Mouse (Mus musculus) mesoderm, embryonic 11.5 days (tissue): Measurements from ENCODE around the gene Fbxo5.

Source experiments
- DNase-seq: peaks from one replicate; pipeline ENCODE4 v3.0.0-alpha.2; 2012; ENCODE audit warnings: low read depth, low spot score

The Fbxo5 gene

GRCm38 (mm10) chr10:5805243-5805730 lies at the start of gene Fbxo5:
Gene Fbxo5 (minus strand): TSS chr10:5805600.
- DNase-seq, result peak; percentile 99

- DNase-seq, result no peak
These were observed 48.0 kb upstream of the Fbxo5 start for GRCm38 (mm10) chr10:5853290-5853868.

GRCm38 (mm10) chr10:5846939-5847338 lies 41.5 kb upstream of the Fbxo5 start:
- no peak for DNase-seq

- DNase-seq, result peak; percentile 66
These were observed 36.0 kb upstream of the Fbxo5 start for GRCm38 (mm10) chr10:5841369-5841768.

- no peak for DNase-seq
These were observed 21.1 kb upstream of the Fbxo5 start for GRCm38 (mm10) chr10:5826336-5827025.

GRCm38 (mm10) chr10:5824779-5825178 lies 19.4 kb upstream of the Fbxo5 start:
- peak; percentile 57 for DNase-seq

GRCm38 (mm10) chr10:5823740-5824491 lies 18.5 kb upstream of the Fbxo5 start, which contains the start of gene Mtrf1l:
Gene Mtrf1l (minus strand): TSS chr10:5823910.
- peak; percentile 98 for DNase-seq

GRCm38 (mm10) chr10:5823291-5823739 lies 17.9 kb upstream of the Fbxo5 start:
- no peak for DNase-seq

GRCm38 (mm10) chr10:5818772-5819171 lies 13.4 kb upstream of the Fbxo5 start:
- DNase-seq, result no peak

- no peak for DNase-seq
These were observed 10.6 kb upstream of the Fbxo5 start for GRCm38 (mm10) chr10:5815968-5816367.

GRCm38 (mm10) chr10:5813724-5814123 lies 8.3 kb upstream of the Fbxo5 start:
- no peak for DNase-seq

- DNase-seq, result no peak
These were observed 2.3 kb upstream of the Fbxo5 start for GRCm38 (mm10) chr10:5807683-5808082.

- DNase-seq, result no peak
These were observed 1.6 kb upstream of the Fbxo5 start for GRCm38 (mm10) chr10:5806996-5807395.

- DNase-seq, result no peak
These were observed 1.0 kb upstream of the Fbxo5 start for GRCm38 (mm10) chr10:5806416-5806815.

- DNase-seq, result peak; percentile 98
These were observed 419 bp upstream of the Fbxo5 start for GRCm38 (mm10) chr10:5805731-5806307.

GRCm38 (mm10) chr10:5804691-5805156 lies 676 bp downstream of the Fbxo5 start:
- peak; percentile 34 for DNase-seq

GRCm38 (mm10) chr10:5803739-5804138 lies 1.7 kb downstream of the Fbxo5 start:
- DNase-seq, result no peak

- DNase-seq, result no peak
These were observed 2.5 kb downstream of the Fbxo5 start for GRCm38 (mm10) chr10:5802866-5803265.

- no peak for DNase-seq
These were observed 4.9 kb downstream of the Fbxo5 start for GRCm38 (mm10) chr10:5800490-5800889.

- DNase-seq, result no peak
These were observed 7.3 kb downstream of the Fbxo5 start for GRCm38 (mm10) chr10:5798069-5798468.

GRCm38 (mm10) chr10:5790657-5791056 lies 14.7 kb downstream of the Fbxo5 start:
- peak; percentile 41 for DNase-seq

GRCm38 (mm10) chr10:5786923-5787322 lies 18.5 kb downstream of the Fbxo5 start:
- DNase-seq, result peak; percentile 43
